Mouse (Mus musculus) adrenal gland, postnatal 36 days (tissue): Measurements from ENCODE around the gene Mxra7. TPM values are rescaled to one million over a fixed set of nuclear protein-coding genes. Genes with fewer than 3 reads are reported as not detected.

ENCODE experiments used
- DNase-seq, 2 experiments: peaks; one replicate each; pipeline ENCODE4 v3.0.0; 2021; ENCODE audit warnings: mixed read lengths in 1 of 2
- total RNA-seq, 2 experiments: library from RNA; stranded (reverse); gene quantifications; 2 replicates each; pipeline ENCODE4 v1.2.3; 2021

The Mxra7 gene
- total RNA-seq, 2 experiments from 2014 or later, result 38.6 to 52.5 TPM

DNA sequence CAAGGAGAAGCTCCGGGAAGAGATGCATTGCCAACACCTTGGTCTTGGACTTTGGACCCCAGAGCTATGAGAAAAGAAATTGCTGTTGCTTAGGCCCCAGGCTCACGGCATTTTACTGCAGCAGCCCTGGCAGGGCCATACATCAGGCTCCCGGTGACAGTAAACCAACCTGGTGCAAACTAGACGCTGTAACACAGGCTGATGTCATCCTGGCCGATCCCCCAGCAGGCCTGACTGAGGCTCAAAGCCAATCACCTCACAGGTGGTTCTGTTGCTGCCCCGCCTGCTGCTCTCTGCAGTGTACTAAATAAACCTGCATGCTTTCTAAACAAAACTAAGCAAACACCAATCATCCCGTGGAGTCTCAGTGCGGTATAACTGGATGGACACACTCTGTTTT lies 9.1 kb downstream of the Mxra7 start:
- DNase-seq, result no peak

DNA sequence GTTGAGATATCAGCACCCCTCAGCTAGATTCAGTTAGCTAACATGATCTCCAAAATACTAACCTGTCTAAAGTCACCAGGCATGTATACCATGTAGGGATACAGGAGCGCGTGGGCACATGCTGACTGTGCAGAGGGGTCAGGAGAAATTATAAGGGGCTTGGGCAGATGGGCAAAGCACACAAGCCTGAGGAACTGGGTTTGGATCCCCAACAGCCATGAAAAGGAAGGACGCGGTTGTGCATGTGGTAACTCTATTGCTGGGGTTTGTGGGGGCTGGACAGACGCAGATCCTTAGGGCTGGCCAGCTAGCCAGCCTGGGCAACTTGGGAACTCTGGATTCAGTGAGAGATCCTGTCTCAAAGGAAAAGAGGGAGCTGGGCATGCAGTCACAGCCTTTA lies 10.3 kb downstream of the Mxra7 start:
- no peak for DNase-seq

DNA sequence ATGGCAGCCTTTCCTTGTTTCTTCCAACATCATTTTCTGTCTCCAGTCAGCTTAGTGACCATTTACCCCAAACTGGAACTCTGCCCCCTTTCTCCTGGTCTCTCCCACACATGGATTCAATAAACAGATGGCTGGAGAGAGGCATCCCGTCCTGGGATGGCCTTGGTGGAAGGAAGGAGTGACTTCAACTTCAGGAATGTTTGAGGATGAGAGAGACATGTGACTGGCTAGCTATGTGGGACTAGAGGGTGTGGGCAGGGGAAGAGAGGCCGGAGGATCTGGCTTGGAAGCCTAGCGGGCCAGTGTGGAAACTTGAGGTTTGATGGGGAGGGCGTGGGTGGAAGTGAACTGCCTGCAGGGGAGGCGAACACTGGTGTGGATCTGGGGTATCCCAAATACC lies 11.1 kb downstream of the Mxra7 start:
- peak; percentile 39 to 62 for DNase-seq

DNA sequence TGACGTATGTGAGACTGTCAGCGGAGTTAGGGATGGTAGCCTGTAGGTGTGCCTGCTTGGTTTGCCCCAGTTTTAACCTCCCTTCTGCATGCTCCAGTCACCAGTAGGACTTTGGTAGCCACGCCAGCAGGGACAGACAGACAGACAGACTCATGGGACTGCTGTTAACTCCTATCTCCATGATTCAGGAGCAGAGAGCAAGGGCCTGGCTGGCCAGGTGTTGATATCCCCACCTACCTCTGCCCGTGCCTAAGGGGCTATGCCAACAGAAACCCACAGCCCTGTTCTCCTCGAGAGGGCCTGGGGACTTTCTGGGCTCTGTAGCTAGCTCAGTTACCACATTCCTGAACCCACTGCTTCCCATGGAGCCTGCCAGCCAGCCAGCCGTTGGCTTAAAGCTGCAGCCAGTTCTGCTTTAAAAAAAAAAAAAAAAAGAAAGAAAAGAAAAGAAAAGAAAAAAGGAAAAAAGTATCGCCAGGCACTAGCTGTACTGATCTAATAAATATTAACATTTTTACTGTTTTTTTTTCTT lies 12.9 kb downstream of the Mxra7 start:
- no peak for DNase-seq

DNA sequence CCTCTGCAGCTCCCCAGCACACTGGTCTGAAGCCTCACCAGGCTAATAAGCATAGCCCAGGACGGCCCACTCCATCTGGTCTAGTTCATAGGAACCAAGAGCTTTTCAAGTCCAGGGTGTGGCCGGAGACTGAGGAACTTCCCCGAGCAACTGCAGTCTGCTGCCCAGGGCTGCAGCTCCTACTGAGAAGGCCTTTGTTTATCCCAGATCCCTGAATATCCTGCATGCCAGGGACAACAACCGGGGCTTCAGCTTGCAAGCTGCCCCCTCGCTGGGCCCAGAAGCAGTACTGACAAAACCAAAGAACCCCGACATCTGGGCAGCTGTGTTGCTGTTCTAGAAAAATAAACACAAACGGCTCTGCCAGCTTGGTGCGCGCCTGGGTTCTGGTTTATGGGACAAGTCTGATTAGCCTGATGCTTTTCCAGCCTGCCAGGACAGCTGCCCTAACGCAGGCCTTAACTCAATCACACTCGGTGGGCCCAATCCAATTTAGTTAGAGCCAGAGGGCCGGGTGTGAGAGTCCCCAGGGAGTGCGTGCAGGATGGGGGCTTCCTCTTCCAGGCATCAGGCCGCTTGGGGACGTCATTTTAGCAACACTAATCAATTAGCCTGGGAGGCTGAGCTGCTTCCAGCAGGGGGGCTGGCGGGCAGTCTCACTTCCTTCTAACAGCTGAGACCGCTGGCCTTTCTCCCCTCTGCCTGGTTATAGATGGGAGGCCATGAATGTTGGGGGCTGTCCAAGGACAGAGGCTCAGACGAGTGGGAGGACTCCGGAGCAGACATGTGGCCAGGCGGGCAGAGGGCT lies 13.6 kb downstream of the Mxra7 start:
- DNase-seq, result peak in 1 of 2 experiments; percentile 61

DNA sequence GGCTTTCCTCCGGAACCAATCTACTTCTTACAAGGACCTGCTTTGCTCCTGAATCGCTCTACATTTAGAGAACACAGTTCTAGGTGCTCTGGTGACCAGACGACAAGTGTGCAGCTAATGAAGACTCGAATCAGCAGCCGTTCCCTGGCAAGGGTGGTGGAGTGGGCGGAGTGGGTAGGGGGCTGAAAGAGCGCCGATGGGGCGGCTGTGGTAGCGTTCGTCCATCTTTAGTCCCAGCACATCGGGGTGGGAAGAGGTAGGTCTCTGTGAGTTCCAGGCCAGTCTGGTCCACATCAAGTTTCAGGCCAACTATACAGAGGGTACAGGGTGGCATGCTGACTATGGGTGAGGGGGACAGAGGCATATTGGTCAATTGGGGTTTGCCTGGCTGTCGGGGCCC lies 14.2 kb downstream of the Mxra7 start:
- DNase-seq, result no peak

DNA sequence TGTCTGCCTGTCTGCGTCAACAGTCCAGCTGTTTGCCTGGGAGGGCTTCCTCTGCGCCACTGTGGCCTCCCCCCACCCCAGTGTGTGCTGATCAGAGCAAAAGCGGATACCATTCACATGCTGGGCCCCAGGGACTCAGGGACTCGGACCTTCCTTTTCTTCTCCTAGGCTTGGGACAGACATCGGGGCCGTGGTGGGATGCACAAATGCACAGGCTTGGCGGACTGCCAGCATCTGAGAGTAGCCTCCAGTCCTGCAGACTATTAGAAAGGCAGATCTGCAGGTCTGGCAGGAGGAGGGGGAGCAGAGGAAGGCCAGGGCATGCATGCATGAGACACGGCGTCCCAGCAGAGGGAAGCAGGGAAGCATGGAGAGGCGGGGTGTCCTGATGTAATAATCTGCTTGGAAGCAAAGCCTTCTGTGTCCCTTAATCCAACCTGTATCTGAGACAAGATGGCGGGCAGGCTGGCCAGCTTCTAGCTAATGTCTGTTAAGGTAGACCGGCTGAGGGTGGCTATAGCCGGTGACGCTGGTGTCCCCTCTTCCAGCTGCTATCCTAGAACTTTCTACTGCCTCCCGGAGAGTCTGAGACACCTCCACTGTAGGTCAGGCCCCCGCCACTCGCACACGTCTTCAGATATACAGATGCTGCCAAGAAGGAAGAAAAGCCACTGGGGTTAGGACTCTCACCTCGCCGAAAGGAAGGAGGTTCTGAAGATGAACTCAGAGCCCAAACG lies 14.9 kb downstream of the Mxra7 start:
- no peak for DNase-seq

DNA sequence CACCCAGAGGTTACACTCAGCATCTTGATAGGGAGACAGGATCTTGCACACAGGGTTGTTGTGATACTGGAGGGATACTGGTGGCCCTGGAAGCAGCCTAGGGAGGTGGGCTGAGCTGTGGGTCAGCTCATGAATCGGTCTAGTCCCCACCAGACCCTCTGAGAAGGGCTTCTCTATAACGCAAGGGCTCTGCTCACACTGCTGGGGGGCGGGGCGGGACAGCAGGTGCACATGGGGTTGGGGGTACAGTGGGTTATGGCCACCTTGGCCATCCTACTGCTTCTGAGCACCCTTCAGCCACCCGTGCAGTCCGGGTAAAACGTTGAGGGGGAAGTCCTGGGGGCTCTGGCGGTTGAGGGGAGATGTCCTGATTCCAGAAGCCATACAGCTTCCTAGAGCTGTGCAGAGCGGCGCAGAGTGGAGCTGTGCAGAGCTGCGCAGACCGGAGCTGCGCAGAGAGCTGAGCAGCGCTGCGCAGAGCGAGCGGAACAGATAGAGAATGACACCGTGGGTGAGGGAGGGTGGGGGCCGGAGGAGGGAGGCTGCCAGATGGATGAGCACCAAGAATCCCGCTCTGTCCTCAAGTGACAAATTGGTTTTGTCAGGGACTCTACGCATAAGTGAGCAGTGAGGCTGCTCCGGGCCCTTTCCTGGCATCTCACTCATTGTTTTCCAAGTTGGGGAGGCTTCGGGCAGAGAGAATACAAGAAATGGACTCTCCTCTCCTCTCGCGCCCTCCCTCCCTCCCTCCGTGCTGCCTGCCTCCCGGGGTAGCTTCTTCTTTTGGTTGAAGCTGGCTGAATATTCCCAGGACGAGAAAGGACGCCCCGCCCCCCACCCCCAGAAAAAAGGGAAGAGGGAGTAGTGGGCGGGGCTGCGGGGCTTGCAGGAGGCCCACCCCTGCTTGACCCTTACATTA lies 16.6 kb downstream of the Mxra7 start:
- DNase-seq, result peak; percentile 67 to 83

DNA sequence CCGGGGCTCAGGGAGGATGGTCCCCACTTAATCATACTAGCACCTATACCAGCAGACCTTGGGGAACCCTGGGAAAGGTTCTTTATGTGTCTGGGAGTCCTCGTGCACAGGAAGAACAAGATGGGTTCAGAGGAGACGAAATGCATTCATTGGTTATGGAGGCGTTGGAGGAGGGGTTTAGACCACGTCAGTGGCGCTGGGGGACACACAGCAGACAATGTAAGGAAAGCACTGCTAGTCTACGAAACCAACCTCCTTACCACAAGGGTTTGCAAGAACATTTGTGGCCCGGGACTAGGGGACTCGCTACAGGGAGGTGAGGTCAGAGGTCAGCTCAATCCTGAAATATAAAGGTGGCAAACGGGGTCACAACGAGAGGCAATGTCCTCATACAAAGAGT lies 17.3 kb downstream of the Mxra7 start:
- no peak for DNase-seq

DNA sequence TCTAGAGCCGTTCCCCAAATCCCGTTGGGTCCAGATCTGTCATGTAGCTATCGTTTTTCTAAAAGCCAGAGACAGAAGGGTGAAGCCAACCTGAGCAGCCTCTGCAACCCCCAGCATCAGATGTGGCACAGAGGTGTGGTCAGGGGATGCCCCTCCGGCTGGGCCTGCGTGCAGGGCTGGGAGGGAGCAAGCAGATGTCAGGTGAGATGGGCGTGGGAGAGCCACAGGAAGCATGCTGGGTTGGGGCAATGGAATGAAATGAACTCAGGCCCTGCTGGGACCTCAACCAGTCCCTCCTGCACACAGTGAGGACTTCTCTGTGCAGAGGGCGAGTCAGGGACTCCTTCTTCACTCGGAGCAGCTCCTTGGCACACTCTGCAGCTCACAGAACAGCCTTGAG lies 18.3 kb downstream of the Mxra7 start:
- DNase-seq, result no peak

DNA sequence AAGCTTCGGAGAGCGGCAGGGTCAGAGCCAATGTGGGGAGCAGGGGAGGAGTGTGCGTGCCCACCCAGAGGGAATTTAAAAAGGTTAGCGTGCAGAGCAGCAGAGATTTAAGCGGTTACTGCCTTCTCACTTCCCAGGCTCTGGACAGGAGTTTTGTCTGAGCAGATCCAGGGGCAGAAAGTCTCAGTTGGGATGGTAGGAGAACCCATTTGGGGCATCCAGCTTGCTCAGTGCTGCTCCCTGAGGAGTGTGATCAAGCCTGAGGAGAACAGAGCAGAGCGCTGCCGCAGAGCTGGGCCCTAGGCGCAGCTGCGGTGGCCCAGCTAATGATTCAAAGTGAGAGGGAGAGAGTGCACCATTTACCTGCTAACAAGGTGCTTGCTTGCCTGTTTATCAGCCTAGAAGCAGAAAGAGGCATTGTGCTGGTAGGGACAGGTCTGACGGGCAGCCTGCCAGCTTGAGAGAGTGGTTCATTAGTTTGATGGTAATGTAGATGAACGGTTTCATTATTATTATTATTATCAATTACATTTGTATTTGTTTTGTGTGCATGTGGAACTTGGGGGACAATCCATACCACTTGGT lies 18.9 kb downstream of the Mxra7 start:
- no peak for DNase-seq

DNA sequence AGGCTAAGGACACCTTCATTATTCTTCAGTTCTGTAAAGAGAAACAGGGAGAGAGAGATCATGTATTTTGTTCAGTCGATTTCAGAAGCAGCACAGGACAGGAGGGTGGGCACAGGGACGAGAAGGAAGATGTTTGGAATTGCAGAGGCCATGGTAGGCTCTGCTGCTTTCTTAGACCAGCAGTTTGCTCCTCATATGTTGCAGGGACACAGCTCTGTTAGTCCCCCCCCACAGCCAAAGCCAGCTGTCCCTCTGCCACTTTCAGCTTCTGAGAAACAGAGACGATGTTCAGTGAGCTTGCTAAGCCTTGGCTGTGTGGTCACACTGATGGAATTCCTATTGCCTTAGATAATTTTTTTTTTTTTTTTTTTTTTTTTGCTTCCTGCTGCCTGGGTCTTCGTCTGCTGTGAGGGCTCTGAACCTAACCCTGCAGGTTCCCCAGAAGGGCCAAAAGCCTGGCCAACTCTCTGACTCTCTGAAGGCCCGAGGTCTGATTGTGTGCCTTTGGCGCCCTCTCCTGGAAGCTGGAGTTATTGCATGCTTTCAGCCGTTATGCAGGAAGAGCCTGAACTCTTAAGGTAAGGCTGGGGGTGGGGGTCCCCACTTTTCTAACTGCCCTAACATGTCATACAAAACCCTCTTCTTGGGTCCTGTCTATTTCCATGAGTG lies 19.8 kb downstream of the Mxra7 start:
- DNase-seq, result peak; percentile 88

DNA sequence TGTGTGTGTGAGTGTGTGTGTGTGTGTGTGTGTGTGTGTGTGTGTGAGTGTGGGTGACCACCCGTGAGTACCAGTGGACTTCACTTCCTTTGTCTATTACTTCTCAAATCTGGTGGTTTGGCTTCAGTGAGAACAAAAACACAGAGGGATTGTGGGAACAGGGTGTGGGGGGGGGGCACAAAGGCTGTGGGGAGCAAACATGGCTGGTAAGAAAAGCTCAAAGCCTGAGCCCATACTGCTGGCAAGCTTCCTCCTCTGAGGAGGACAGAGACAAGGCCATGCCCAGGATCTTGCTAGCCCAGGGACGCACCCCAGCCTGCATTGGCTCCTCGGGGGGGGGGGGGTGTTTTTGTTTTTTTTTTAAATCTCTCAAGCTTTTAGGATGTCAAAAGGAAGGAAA lies 20.3 kb downstream of the Mxra7 start:
- no peak for DNase-seq

DNA sequence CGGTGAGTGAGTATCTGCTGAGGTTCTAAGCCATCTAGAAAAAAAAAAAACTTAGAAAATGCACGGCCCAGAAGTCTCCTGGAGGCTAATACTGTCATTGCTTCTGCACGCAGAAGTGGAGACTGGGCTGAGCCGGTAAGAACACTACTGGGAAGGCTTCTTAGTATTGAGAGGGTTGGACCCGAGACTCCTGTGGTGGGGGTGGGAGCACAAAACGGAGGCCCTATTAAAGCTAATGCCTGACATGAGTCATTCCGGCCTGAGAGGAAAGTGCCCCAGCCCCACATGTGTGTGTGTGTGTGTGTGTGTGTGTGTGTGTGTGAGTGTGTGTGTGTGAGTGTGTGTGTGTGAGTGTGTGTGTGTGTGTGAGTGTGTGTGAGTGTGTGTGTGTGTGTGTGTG lies 20.7 kb downstream of the Mxra7 start:
- no peak for DNase-seq

DNA sequence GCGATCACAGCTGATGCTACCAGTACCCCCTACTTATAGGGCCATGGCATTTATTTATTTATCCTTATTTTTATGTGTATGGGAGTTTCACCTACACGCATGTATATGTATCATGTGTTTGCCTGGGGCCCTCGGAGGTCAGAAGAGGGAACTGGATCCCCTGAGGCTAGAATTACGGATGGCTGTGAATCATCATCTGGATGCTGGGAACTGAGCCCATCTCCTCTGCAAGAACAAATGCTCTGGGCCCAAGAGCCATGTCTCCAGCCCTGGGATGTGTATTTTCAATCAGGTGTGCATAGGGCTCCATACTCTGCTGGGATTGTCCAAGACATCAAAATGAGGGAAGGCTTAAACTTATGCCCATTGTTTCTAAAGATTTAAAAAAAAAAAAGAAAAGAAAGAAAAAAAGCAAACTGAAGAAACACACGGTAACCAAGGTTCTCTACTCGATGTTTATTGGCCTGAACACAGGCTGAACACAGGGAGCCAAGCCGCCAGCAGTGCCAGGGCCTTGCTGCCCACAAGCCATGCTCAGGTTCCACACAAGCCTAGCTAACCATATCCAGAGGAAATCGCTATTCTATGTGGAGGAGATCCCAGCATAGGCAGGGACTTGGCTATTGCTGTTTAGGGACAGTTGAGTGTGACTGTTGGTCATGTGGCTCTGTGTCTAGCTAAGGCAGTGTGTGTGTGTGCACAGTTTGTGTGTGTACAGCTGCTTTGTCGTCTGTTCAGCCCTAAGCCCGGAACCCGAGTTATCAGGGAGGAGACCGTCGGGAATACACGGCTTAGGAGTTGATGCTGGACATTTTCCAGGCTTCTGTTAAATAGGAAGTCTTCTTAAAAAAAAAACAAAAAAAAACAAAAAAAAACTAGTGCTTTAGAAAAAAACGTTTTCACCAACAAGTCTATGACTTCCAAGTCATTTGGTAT lies 21.4 kb downstream of the Mxra7 start:
- no peak for DNase-seq

DNA sequence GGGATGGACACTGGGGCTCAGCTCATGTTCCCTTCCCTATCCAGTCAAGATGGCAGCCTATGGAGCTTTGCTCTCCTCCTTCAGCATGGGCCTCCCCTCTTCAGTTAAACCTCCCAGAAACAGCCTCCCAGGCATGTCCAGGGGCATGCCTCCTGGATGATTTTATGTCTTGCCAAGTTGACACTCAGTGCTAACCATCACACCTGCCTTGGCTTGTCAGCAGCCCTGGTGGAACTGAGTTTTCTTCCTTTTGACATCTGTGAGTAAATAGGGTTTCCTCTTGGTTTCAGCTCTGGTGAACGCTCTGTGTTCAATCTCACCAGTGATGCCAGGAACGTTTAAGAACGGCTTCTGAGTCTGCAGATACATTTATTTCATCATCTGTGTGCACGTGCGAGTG lies 25.1 kb downstream of the Mxra7 start:
- DNase-seq, result no peak

DNA sequence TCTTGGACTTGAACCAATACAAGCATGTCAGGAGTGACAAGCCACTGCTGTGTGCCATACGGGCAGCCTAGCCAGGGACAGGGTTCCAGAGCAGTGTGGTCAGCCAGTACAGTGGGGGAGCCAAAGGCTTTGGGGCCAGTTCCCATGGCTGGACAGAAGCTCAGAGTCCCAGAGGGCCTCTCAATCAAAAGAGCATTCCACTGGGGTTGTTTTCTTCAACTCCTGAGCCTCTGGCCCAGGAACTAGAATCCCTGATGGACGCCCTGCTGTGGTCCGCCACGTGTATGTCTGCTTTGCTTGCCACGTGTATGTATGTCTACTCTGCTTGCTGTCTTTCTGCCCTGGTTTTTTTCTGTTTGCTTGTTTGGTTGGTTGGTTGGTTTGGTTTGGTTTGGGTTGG lies 26.7 kb downstream of the Mxra7 start:
- no peak for DNase-seq

DNA sequence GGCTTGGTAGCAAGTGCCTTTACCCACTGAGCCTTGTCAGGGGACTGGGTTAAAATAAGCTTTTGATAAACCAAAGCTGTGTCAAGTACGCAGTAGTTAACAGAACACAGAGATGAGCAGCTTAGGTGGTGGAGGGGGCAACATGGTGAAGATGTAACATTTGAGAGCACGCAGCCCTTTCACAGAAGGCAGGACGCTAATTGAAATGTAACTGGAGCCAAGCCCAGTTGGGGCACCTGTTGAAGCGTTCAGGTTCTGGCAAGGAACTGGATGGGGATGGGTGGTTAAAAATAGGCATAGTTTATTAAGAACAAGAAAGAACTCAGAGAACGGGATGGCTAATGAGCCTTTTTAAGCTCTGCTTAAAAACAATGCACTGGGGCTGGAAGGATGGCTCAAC lies 28.5 kb downstream of the Mxra7 start:
- no peak for DNase-seq

DNA sequence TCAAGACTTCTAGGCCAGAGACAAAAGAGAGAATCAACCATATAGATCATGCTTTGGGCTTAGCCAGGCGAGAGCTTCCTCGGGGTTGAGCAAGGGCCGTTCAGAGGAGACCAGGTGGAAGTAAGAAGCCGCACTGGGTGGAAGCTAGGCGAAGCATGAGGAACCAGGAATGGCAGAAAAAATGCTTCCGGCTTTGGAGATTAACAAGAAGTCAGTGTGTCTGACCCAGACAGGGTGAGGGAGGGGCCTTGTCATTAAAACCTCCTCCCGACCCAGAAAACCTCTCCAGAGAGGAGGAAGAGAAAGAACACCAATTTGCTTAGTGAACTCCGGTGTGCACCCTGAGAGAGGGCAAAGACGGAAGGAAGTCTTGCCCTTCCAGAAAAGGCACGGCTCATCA lies 43.6 kb downstream of the Mxra7 start:
- DNase-seq, result no peak

DNA sequence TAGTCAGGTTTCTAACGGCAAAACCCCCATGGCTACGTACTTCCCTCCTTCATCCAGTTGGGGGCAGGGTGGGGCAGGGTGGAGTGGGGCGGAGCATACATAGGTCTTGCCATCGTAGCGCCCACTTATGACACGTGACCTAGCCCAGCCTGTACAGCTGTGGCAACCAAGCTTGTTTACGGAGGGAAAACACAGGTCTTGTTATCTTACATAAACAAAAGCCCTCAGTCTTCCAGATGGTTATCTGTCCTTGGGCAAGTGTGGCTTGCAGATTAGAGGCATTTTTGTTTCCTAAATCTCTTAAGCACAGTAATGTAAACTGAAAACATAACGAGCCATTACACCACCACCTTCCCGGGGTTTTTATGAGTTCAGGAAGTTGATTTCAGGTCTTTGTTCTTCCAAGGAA lies 45.1 kb downstream of the Mxra7 start:
- peak in 1 of 2 experiments; percentile 12 for DNase-seq
